13 mouse cellular contexts compared by ENCODE assay signal in the genomic region with DNA sequence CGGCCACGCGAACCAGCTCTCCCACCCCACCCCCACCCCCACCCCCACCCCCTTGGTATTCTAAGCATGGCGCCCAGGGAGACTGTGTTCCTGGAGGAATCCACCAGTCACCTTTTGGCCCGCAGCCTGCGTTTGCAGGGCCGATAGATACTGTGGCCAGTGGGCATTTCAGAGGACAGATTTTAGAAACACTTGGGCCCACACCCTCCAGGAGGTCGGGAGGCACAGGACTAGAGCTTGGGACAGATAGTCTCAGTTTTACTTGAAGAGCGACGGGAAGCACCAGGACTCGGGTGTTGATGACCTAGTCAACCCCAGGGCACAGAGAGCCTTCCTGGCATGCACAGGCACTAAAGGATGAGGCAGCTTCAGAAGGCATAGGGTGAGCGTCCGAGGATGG. TPM values are rescaled to one million over a fixed set of nuclear protein-coding genes. Genes with fewer than 3 reads are reported as not detected.
DNase-seq lines count a peak whose midpoint lies in the region; ATAC-seq and TF ChIP-seq lines count a peak whose summit lies in the region.
"Had no signal": no experiment of that assay in that cellular context is flagged by ENCODE, and none has a peak within 500 bp of the region (broad histone marks: within the 10 kb centered on the region; RNA-seq: fewer than 3 reads in every experiment).

No protein-coding gene starts in this region.

- H3K4me1 ChIP-seq in kidney, embryonic 15.5 days = peaks cover 34% of the 10 kb centered on the region
- H3K4me1 ChIP-seq in testis, adult 2 months (ENCODE audit: control insufficient read depth, insufficient read depth, low read length) = peaks cover 2% of the 10 kb centered on the region

- no peak for TF ChIP-seq POLR2A in testis, adult 2 months (IDR thresholded peaks at IDR 0.05; ENCODE audit: control insufficient read depth, low read depth, low read length)

- peak overlapping the region; percentile 71 for H3K27ac ChIP-seq in kidney, embryonic 15.5 days
- no peak overlapping the region for H3K27ac ChIP-seq in testis, adult 2 months (ENCODE audit: control insufficient read depth, insufficient read depth, low read depth, low read length)
- H3K27ac ChIP-seq: liver, embryonic 13.5 days had no signal

- 0 out of 2 replicates have a peak, but pooled peaks cover 3% of the 10 kb centered on the region for H3K36me3 ChIP-seq in kidney, embryonic 15.5 days
- no peaks in the 10 kb centered on the region for H3K36me3 ChIP-seq in testis, adult 2 months (ENCODE audit: control insufficient read depth, insufficient read depth, low read length)

- no peak; the same call in 1 of the 2 replicates for ATAC-seq in kidney, embryonic 15.5 days (replicated peaks; ENCODE audit: low FRiP score)
- no peak for ATAC-seq in megakaryocyte progenitor cell, adult 5-6 weeks (replicated peaks; ENCODE audit: poor library complexity)

- DNase-seq in kidney, adult 18-20 months = no peak
- DNase-seq in testis, postnatal 14 days (ENCODE audit: low spot score) = no peak
- DNase-seq in cerebellum, postnatal 14 days = peak; percentile 78 to 79
- DNase-seq in frontal cortex, postnatal 25 days (ENCODE audit: low spot score in 2 of 2) = no peak
- DNase-seq: adrenal gland, adult 8-10 months; gastrocnemius, postnatal 10 days; liver, embryonic 13.5 days; midbrain, embryonic 14.5 days; right cerebral cortex, adult 18-20 months; thymus, postnatal 36 days had no signal

- no peak overlapping the region for H3K9ac ChIP-seq in kidney, embryonic 15.5 days
- H3K9ac ChIP-seq: liver, embryonic 13.5 days had no signal

- 0 out of 2 replicates have a peak overlapping the region, but pooled peaks have one; percentile 8 for H3K4me2 ChIP-seq in kidney, embryonic 15.5 days

- H3K4me3 ChIP-seq in kidney, embryonic 15.5 days (replicated peaks) = no peak overlapping the region
- H3K4me3 ChIP-seq in testis, adult 2 months (ENCODE audit: control insufficient read depth, low read depth, low read length) = peak overlapping the region; percentile 57
- H3K4me3 ChIP-seq: liver, embryonic 13.5 days had no signal

- no peaks in the 10 kb centered on the region for H3K27me3 ChIP-seq in kidney, embryonic 15.5 days
- no peaks in the 10 kb centered on the region for H3K27me3 ChIP-seq in testis, adult 2 months (ENCODE audit: control insufficient read depth, insufficient read depth, low read length)

- H3K9me3 ChIP-seq in kidney, embryonic 15.5 days (replicated peaks) = no peaks in the 10 kb centered on the region

- WGBS in kidney, embryonic 15.5 days = 46% methylated on average over 13 of the region's 13 CpGs

- no peak for TF ChIP-seq CTCF in testis, adult 2 months (IDR thresholded peaks at IDR 0.05; ENCODE audit: control insufficient read depth, insufficient read depth, insufficient replicate concordance, low read depth, low read length)

RNA-seq across cellular contexts. Expression of a gene that starts 38.4 kb away (rescaled TPM):
- polyA plus RNA-seq in kidney, embryonic 15.5 days (2015; fragmentation: Nextera tagmentation; extraction: Ambion mirVana) = 23.6 and 25.4 TPM in 2 replicates
- 8.9 and 11.0 TPM in 2 replicates for polyA plus RNA-seq in testis, adult 2 months (2012; rRNA removed)
- total RNA-seq in megakaryocyte progenitor cell, adult 5-6 weeks (2015) = 1.3 and 2.6 TPM in 2 replicates
- 3.0 and 4.7 TPM in 2 replicates for total RNA-seq in megakaryocyte progenitor cell, adult 5-6 weeks (2017)

Comparison
In these comparisons a context has a peak if more than half of its experiments do, and no peak if none do; other contexts are left out.
1. DNase-seq: peak in cerebellum, postnatal 14 days (2 of 2); none in kidney, adult 18-20 months (single experiment), testis, postnatal 14 days (single experiment) and frontal cortex, postnatal 25 days (0 of 2).